Mouse (Mus musculus): ENCODE results near the gene Hormad1. TPM values are rescaled to one million over a fixed set of nuclear protein-coding genes. Genes with fewer than 3 reads are reported as not detected.
"Not testable (repeated sequence)": the region's sequence is repeated elsewhere in the genome, so short reads cannot be mapped to it uniquely, and the experiment has no call there.

The Hormad1 gene
- polyA plus RNA-seq, 1 experiment from 2014 or later: not detected

GRCm38 (mm10) chr3:95529814-95530213, 29.7 kb upstream of the Hormad1 start:
- Histone ChIP-seq H3K4me3 (ENCODE audit: low read depth, low read length) (no peak overlapping the region), H3K9ac (ENCODE audit: low read length) (no peak overlapping the region), H3K27me3 (ENCODE audit: control insufficient read depth, insufficient read depth, low read length) (no peaks in the 10 kb centered on the region), H3K4me2 (replicated peaks; ENCODE audit: low read depth) (no peak overlapping the region), H3K4me1 (replicated peaks; ENCODE audit: control insufficient read depth, insufficient read depth) (no peaks in the 10 kb centered on the region), H3K9me3 (ENCODE audit: control insufficient read depth, low read length) (no peaks in the 10 kb centered on the region), H3K36me3 (ENCODE audit: control insufficient read depth, insufficient read depth, low read length) (no peaks in the 10 kb centered on the region), H3K27ac (replicated peaks) (no peak overlapping the region)
- WGBS: 80% methylated on average over 6 of the region's 6 CpGs
- DNase-seq (ENCODE audit: low spot score) (no peak), ATAC-seq (ENCODE audit: low FRiP score, low TSS enrichment) (no peak)
- TF ChIP-seq CTCF (IDR thresholded peaks at IDR 0.05; ENCODE audit: low read depth) (no peak), EP300 (optimal IDR thresholded peaks at IDR 0.05) (no peak)

DNA sequence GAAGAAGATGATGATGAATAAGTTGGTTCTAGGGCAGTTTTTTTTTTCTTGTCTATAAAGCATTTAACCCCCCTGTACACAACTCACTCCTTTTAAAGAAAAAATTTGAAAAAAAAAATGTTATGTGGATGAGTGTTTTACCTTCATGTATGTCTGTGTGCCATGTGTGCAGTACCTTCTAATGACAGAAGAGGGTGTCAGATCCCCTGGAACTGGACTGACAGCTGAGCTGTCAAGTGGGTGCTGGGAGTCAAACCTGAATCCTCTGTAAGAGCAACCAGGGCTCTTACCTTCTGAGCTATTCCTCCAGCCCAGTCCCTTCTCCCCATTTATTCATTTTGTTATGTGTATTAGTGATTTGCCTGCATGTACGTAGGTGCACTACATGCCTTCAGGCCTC, 28.5 kb upstream of the Hormad1 start:
- no peak for DNase-seq (ENCODE audit: low spot score)
- Histone ChIP-seq H3K9ac (ENCODE audit: low read length) (no peak overlapping the region), H3K36me3 (ENCODE audit: control insufficient read depth, insufficient read depth, low read length) (no peaks in the 10 kb centered on the region), H3K4me2 (replicated peaks; ENCODE audit: low read depth) (no peak overlapping the region), H3K27me3 (ENCODE audit: control insufficient read depth, insufficient read depth, low read length) (no peaks in the 10 kb centered on the region), H3K27ac (replicated peaks) (no peak overlapping the region), H3K4me3 (ENCODE audit: low read depth, low read length) (no peak overlapping the region), H3K9me3 (ENCODE audit: control insufficient read depth, low read length) (no peaks in the 10 kb centered on the region), H3K4me1 (replicated peaks; ENCODE audit: control insufficient read depth, insufficient read depth) (no peaks in the 10 kb centered on the region)
- no peak for ATAC-seq (ENCODE audit: low FRiP score, low TSS enrichment)
- WGBS: 90% methylated on average over 1 of the region's 1 CpGs
- TF ChIP-seq EP300 (optimal IDR thresholded peaks at IDR 0.05) (no peak), CTCF (IDR thresholded peaks at IDR 0.05; ENCODE audit: low read depth) (no peak)

DNA sequence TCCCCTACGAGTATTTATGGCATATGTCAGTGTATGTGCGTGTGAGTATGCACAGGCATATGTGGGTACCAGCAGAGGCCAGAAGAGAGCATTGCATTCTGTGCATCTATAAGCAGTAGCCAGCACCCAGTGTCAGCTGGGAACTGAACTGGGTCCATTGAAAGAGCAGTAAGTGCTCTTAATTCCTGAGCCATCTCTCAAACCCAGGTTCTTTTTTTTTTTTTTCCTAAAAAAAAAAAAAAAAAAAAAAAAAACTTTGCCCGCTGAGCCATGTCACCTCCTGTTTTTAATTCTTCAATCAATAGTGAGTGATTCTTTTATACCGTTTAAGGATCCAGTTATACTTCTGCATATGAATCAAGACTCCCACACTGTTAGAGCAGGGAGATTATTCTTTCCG, 26.1 kb upstream of the Hormad1 start:
- no peak for TF ChIP-seq CTCF (IDR thresholded peaks at IDR 0.05; ENCODE audit: low read depth)
- no peak for TF ChIP-seq EP300 (optimal IDR thresholded peaks at IDR 0.05)
- no peaks in the 10 kb centered on the region for H3K4me1 ChIP-seq (replicated peaks; ENCODE audit: control insufficient read depth, insufficient read depth)
- H3K4me3 ChIP-seq (ENCODE audit: low read depth, low read length): no peak overlapping the region
- ATAC-seq (ENCODE audit: low FRiP score, low TSS enrichment) (no peak), DNase-seq (ENCODE audit: low spot score) (no peak)
- no peaks in the 10 kb centered on the region for H3K36me3 ChIP-seq (ENCODE audit: control insufficient read depth, insufficient read depth, low read length)
- no peak overlapping the region for H3K4me2 ChIP-seq (replicated peaks; ENCODE audit: low read depth)
- H3K9ac ChIP-seq (ENCODE audit: low read length): no peak overlapping the region
- 88% methylated on average over 5 of the region's 5 CpGs for WGBS
- H3K9me3 ChIP-seq (ENCODE audit: control insufficient read depth, low read length): no peaks in the 10 kb centered on the region
- no peaks in the 10 kb centered on the region for H3K27me3 ChIP-seq (ENCODE audit: control insufficient read depth, insufficient read depth, low read length)
- H3K27ac ChIP-seq (replicated peaks): no peak overlapping the region

- H3K9me3 ChIP-seq (ENCODE audit: control insufficient read depth, low read length): no peaks in the 10 kb centered on the region
- DNase-seq (ENCODE audit: low spot score) (no peak), ATAC-seq (ENCODE audit: low FRiP score, low TSS enrichment) (no peak)
- H3K4me2 ChIP-seq (replicated peaks; ENCODE audit: low read depth): no peak overlapping the region
- H3K4me1 ChIP-seq (replicated peaks; ENCODE audit: control insufficient read depth, insufficient read depth): no peaks in the 10 kb centered on the region
- WGBS: 79% methylated on average over 1 of the region's 1 CpGs
- H3K27me3 ChIP-seq (ENCODE audit: control insufficient read depth, insufficient read depth, low read length): no peaks in the 10 kb centered on the region
- H3K27ac ChIP-seq (replicated peaks): no peak overlapping the region
- TF ChIP-seq EP300 (optimal IDR thresholded peaks at IDR 0.05) (no peak), CTCF (IDR thresholded peaks at IDR 0.05; ENCODE audit: low read depth) (0 out of 2 replicates have a peak, but pooled peaks have one; percentile 8)
- no peaks in the 10 kb centered on the region for H3K36me3 ChIP-seq (ENCODE audit: control insufficient read depth, insufficient read depth, low read length)
- H3K9ac ChIP-seq (ENCODE audit: low read length): no peak overlapping the region
- no peak overlapping the region for H3K4me3 ChIP-seq (ENCODE audit: low read depth, low read length)
These were observed 24.6 kb upstream of the Hormad1 start for GRCm38 (mm10) chr3:95534927-95535326.

- H3K27ac ChIP-seq (replicated peaks): no peak overlapping the region
- DNase-seq (ENCODE audit: low spot score) (no peak), ATAC-seq (ENCODE audit: low FRiP score, low TSS enrichment) (no peak)
- whole genome bisulfite sequencing: 87% methylated on average over 10 of the region's 10 CpGs
- no peak overlapping the region for H3K9ac ChIP-seq (ENCODE audit: low read length)
- no peaks in the 10 kb centered on the region for H3K36me3 ChIP-seq (ENCODE audit: control insufficient read depth, insufficient read depth, low read length)
- no peak overlapping the region for H3K4me2 ChIP-seq (replicated peaks; ENCODE audit: low read depth)
- no peak overlapping the region for H3K4me3 ChIP-seq (ENCODE audit: low read depth, low read length)
- H3K27me3 ChIP-seq (ENCODE audit: control insufficient read depth, insufficient read depth, low read length): no peaks in the 10 kb centered on the region
- no peaks in the 10 kb centered on the region for H3K4me1 ChIP-seq (replicated peaks; ENCODE audit: control insufficient read depth, insufficient read depth)
- H3K9me3 ChIP-seq (ENCODE audit: control insufficient read depth, low read length): no peaks in the 10 kb centered on the region
- no peak for TF ChIP-seq EP300 (optimal IDR thresholded peaks at IDR 0.05)
- TF ChIP-seq CTCF (IDR thresholded peaks at IDR 0.05; ENCODE audit: low read depth): no peak
These were observed 20.5 kb upstream of the Hormad1 start for GRCm38 (mm10) chr3:95538936-95539335.

GRCm38 (mm10) chr3:95539837-95540236, 19.6 kb upstream of the Hormad1 start:
- H3K4me3 ChIP-seq (ENCODE audit: low read depth, low read length): no peak overlapping the region
- H3K27me3 ChIP-seq (ENCODE audit: control insufficient read depth, insufficient read depth, low read length): no peaks in the 10 kb centered on the region
- ATAC-seq (ENCODE audit: low FRiP score, low TSS enrichment): no peak
- no peak for TF ChIP-seq EP300 (optimal IDR thresholded peaks at IDR 0.05)
- no peak for TF ChIP-seq CTCF (IDR thresholded peaks at IDR 0.05; ENCODE audit: low read depth)
- H3K36me3 ChIP-seq (ENCODE audit: control insufficient read depth, insufficient read depth, low read length): no peaks in the 10 kb centered on the region
- H3K27ac ChIP-seq (replicated peaks): no peak overlapping the region
- no peaks in the 10 kb centered on the region for H3K9me3 ChIP-seq (ENCODE audit: control insufficient read depth, low read length)
- 90% methylated on average over 4 of the region's 4 CpGs for WGBS
- H3K4me1 ChIP-seq (replicated peaks; ENCODE audit: control insufficient read depth, insufficient read depth): no peaks in the 10 kb centered on the region
- H3K4me2 ChIP-seq (replicated peaks; ENCODE audit: low read depth): no peak overlapping the region
- H3K9ac ChIP-seq (ENCODE audit: low read length): no peak overlapping the region
- DNase-seq (ENCODE audit: low spot score): no peak

DNA sequence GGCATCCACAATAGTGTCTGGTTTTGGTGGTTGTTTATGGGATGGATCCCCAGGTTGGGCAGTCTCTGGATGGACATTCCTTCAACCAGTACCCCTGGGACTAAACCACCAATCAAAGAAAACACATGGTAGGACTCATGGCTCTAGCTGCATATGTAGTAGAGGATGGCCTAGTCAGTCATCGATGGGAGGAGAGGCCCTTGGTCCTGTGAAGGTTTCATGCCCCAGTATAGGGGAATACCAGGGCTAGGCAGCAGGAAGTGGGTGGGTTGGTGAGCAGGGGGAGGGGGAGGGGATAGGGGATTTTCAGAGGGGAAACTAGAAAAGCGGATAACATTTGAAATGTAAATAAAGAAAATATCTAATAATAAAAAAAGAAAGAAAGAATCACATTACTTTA, 18.3 kb upstream of the Hormad1 start:
- not testable (repeated sequence) for H3K27me3 ChIP-seq (ENCODE audit: control insufficient read depth, insufficient read depth, low read length); H3K4me2 ChIP-seq (replicated peaks; ENCODE audit: low read depth); H3K9me3 ChIP-seq (ENCODE audit: control insufficient read depth, low read length); DNase-seq (ENCODE audit: low spot score); H3K9ac ChIP-seq (ENCODE audit: low read length); ATAC-seq (ENCODE audit: low FRiP score, low TSS enrichment); H3K36me3 ChIP-seq (ENCODE audit: control insufficient read depth, insufficient read depth, low read length); H3K4me1 ChIP-seq (replicated peaks; ENCODE audit: control insufficient read depth, insufficient read depth); H3K4me3 ChIP-seq (ENCODE audit: low read depth, low read length); H3K27ac ChIP-seq (replicated peaks)
- 48% methylated on average over 2 of the region's 2 CpGs for WGBS

Data from stomach, postnatal 0 days (tissue).